Mouse (Mus musculus) liver, postnatal 0 days (tissue): ENCODE measurements around the gene Wdr95.

Experiments
- CTCF ChIP-seq: sonication (generic); IDR thresholded peaks from 2 replicates; pipeline ENCODE4 v1.5.1; 2016; ENCODE audit warnings: antibody characterized with exemption, low read depth
- EP300 ChIP-seq: IDR thresholded peaks from 2 replicates; pipeline ENCODE4 v1.6.1; 2016; ENCODE audit warnings: antibody characterized with exemption, low read depth, mild to moderate bottlenecking

DNA sequence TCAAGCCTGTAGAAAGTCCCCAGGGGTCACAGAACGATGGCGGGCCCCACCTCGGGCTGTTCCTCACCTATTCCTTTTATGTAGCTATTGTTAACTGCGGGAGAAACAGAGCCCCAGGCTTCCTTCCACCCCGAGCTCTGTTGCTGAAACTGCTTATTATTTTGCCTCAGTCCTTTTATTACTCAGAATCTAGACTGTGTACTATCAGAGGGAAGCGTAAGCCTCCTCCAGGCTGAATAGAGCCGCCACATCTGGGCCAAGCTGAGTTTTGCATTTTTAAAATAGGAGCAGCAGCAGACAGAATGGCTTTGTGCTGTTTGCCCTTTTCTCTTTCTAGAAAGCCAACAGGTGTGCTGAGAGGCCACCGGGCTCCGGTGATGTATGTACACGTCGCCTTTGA lies 37.5 kb downstream of the Wdr95 start:
- TF ChIP-seq EP300 (no peak), CTCF (no peak)
